Mouse (Mus musculus) G1E (cell line): ENCODE measurements around the gene St3gal4. TPM values are rescaled to one million over a fixed set of nuclear protein-coding genes. Genes with fewer than 3 reads are reported as not detected.

Experiments
- ATAC-seq: 2 replicates; pipeline ENCODE4 v1.8.0; 2016; ENCODE audit warnings: mild to moderate bottlenecking; ENCODE audit not compliant: insufficient number of reproducible peaks, poor library complexity, low FRiP score, severe bottlenecking; ENCODE audit errors: extremely low read depth
- DNase-seq: peaks from one replicate; pipeline ENCODE4 v3.0.0; 2012; ENCODE audit warnings: low spot score
- H3K27me3 ChIP-seq: 2 replicates; pipeline ENCODE4 v1.6.1; 2012; ENCODE audit warnings: mild to moderate bottlenecking, low read length, inconsistent platforms; ENCODE audit not compliant: insufficient read depth
- H3K36me3 ChIP-seq: replicated peaks from 2 replicates; pipeline ENCODE3; 2012; ENCODE audit warnings: mild to moderate bottlenecking, inconsistent platforms
- H3K4me1 ChIP-seq: 2 replicates; pipeline ENCODE4 v1.6.1; 2012; ENCODE audit warnings: low read depth, low read length, inconsistent platforms, mixed read lengths; ENCODE audit not compliant: insufficient read depth
- H3K4me3 ChIP-seq: 2 replicates; pipeline ENCODE4 v1.5.1; 2012; ENCODE audit warnings: low read depth, mild to moderate bottlenecking, inconsistent platforms, low read length, moderate library complexity, mixed read lengths
- H3K9me3 ChIP-seq: replicated peaks from 2 replicates; pipeline ENCODE4 v1.6.1; 2012; ENCODE audit warnings: inconsistent platforms
- CTCF ChIP-seq: IDR thresholded peaks from 2 replicates; pipeline ENCODE4 v1.5.1; 2012; ENCODE audit warnings: low read depth, low read length, inconsistent platforms, mixed read lengths
- GATA1 ChIP-seq: IDR thresholded peaks from 2 replicates; pipeline ENCODE4 v1.6.1; 2012; ENCODE audit warnings: borderline replicate concordance, low read length, inconsistent platforms, mixed read lengths
- GATA2 ChIP-seq: IDR thresholded peaks from 2 replicates; pipeline ENCODE4 v1.6.1; 2012; ENCODE audit warnings: low read depth, low read length, inconsistent platforms, borderline replicate concordance
- POLR2AphosphoS5 ChIP-seq: IDR thresholded peaks from 2 replicates; pipeline ENCODE4 v1.6.1; 2012; ENCODE audit warnings: low read depth, low read length, inconsistent platforms; ENCODE audit not compliant: insufficient replicate concordance
- TAL1 ChIP-seq: conservative IDR thresholded peaks from 2 replicates; pipeline ENCODE4 v1.6.1; 2012; ENCODE audit warnings: low read depth, low read length, inconsistent platforms, mixed read lengths
- polyA plus RNA-seq: library from polyadenylated mRNA; stranded (reverse); fragments of >175 nt; gene quantifications from 2 replicates; pipeline ENCODE4 v1.2.3, GENCODE M21; 2012
- total RNA-seq, 2 experiments: library from RNA; stranded (forward) in 1 of 2; stranded (reverse) in 1 of 2; fragments of 200-1000 nt in 1 of 2; fragments of >200 nt in 1 of 2; fragmentation: Nextera tagmentation in 1 of 2; gene quantifications; 2 replicates each; pipeline ENCODE4 v1.2.3; 2014 to 2017

St3gal4 gene
- total and polyA plus RNA-seq, 3 experiments, result 19.6 to 26.1 (median 21.8) TPM

DNA sequence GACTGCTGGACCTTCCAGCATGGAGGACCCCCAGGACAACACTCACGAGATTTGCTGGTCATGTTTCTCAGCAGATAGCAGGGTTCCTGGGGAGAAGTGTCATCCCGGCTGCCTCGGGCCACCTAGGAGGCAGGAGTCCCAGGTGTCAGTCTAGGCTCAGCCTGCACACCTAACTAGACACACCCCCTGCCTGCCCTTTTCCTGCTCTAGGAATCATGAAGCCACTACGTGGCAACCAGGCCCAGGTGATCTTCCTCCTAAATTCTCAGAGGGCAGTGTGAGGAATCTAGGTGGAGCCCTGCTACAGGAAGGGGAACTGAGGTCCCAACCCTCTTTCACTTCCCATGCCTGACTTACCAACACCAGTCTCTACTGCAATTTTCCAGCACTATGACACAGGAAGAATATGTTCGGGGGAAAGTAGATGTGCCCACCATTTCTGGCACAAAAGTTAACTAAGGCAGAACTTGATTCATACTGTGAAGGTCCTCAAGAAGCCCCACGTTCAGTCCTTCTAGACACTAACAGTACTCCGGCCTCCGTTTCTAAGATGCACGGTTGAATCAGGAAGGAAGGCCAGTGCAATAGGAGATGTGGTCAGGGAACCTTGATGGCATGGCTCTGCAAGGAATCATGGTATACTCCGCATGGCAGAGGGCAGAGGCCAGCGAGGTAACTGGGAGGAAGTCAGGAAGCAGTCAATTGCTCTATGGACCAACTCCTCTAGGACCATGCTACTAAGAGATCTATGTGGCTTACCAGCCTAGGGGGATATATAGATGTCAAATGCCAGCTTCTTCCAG is 63.3 kb downstream of the St3gal4 start:
- no peak for TF ChIP-seq TAL1
- no peak for TF ChIP-seq GATA2
- no peak for TF ChIP-seq POLR2AphosphoS5
- no peak for TF ChIP-seq CTCF
- TF ChIP-seq GATA1, result no peak
- DNase-seq (no peak), ATAC-seq (no peak)
- H3K27me3 ChIP-seq, result no peaks in the 10 kb centered on the region
- no peak overlapping the region for H3K4me3 ChIP-seq
- H3K9me3 ChIP-seq, result no peaks in the 10 kb centered on the region
- H3K4me1 ChIP-seq, result peaks cover 37% of the 10 kb centered on the region
- H3K36me3 ChIP-seq, result peaks cover 75% of the 10 kb centered on the region

DNA sequence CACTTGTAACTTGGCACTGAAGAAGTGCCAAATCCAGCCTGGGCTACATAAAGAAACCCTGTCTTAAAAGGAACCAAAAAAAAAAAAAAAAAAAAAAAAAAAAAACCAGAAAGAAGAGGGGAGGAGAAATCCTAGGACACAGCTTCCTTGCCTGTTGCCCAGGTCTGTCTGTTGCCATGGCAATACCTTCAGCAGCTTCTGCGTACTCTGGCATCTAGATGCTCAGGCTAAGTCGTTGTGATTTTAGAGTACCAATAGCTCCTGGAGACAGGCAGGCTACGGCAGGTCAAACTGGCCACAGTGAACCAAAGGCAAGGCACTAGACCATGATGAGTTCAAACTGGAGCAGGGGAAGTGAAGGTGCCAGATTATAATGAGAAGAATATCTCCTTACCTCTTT is 65.4 kb downstream of the St3gal4 start:
- H3K36me3 ChIP-seq, result peaks cover 77% of the 10 kb centered on the region
- no peaks in the 10 kb centered on the region for H3K27me3 ChIP-seq
- DNase-seq (no peak), ATAC-seq (no peak)
- no peaks in the 10 kb centered on the region for H3K9me3 ChIP-seq
- no peak for TF ChIP-seq POLR2AphosphoS5
- H3K4me3 ChIP-seq, result no peak overlapping the region
- peaks cover 28% of the 10 kb centered on the region for H3K4me1 ChIP-seq

DNA sequence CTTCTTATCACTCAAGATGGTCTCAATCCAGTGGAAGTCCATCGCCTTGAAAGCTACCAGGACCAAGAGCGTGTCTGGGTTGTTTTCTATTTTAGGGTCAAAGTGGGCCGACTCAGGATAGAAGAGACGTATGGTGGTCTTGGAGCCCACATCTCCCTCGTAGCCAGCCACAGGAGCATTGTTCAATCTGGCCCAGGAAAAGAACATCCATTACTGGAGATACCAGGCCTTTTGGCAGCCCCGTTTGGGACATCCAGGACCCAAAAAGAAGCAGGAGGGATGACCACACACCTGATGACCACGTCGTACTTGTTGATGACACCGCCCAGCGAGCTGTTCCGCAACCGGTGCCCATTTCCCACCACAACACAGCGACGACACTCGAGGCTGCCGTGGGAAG is 66.0 kb downstream of the St3gal4 start:
- ATAC-seq (no peak), DNase-seq (no peak)
- H3K36me3 ChIP-seq, result peaks cover 83% of the 10 kb centered on the region
- no peak for TF ChIP-seq GATA2
- TF ChIP-seq TAL1, result no peak
- no peak for TF ChIP-seq POLR2AphosphoS5
- TF ChIP-seq CTCF, result no peak
- TF ChIP-seq GATA1, result no peak
- peaks cover 24% of the 10 kb centered on the region for H3K4me1 ChIP-seq
- no peak overlapping the region for H3K4me3 ChIP-seq
- no peaks in the 10 kb centered on the region for H3K9me3 ChIP-seq
- no peaks in the 10 kb centered on the region for H3K27me3 ChIP-seq

DNA sequence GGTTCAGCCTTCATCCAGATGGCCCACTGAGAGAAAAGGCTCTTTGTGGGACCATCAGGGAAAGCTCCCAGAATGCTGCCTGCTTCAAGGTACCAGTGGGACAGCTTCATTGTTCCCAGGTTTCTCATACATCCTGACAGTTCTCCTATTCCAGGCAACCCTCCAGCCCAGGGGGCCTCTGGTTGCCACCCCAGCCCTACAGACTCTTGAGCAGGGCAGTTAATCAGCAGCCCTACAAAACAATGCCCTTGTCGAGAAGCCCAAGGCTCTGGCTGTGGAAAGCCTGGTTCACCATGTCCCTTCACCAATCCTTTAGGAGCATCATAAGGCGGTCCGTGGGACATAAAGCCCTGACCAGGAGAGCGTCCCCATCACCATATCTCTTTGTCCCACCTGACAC is 66.4 kb downstream of the St3gal4 start:
- DNase-seq (no peak), ATAC-seq (no peak)
- Histone ChIP-seq H3K27me3 (no peaks in the 10 kb centered on the region), H3K4me3 (no peak overlapping the region), H3K36me3 (peaks cover 87% of the 10 kb centered on the region), H3K4me1 (peaks cover 21% of the 10 kb centered on the region), H3K9me3 (no peaks in the 10 kb centered on the region)
- TF ChIP-seq GATA2 (no peak), GATA1 (no peak), CTCF (no peak), TAL1 (no peak)

DNA sequence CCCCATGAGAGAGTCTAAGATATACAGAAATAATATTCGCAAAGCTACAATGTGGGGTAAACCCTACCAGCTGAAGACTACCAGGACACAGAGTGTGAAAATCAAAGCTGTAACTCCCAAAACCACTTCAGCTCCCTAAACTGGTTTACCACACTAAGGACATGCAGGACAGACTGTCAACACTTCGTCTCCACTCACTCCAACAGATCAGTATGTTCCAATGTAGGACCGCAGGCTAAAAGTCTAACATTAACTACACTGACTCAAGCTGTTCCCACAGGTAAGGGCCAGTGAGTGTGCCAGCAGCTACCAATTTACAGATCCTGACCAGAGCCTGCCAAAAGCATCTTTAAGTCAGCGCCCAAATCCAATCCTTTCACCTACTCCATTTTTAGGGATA is 67.4 kb downstream of the St3gal4 start:
- H3K9me3 ChIP-seq, result no peaks in the 10 kb centered on the region
- no peak for DNase-seq
- no peaks in the 10 kb centered on the region for H3K27me3 ChIP-seq
- H3K36me3 ChIP-seq, result peaks cover 97% of the 10 kb centered on the region
- TF ChIP-seq POLR2AphosphoS5 (no peak), GATA1 (no peak), CTCF (no peak), TAL1 (no peak), GATA2 (no peak)
- no peak overlapping the region for H3K4me3 ChIP-seq
- H3K4me1 ChIP-seq, result peaks cover 14% of the 10 kb centered on the region; the same call in 1 of the 2 replicates
- no peak for ATAC-seq

DNA sequence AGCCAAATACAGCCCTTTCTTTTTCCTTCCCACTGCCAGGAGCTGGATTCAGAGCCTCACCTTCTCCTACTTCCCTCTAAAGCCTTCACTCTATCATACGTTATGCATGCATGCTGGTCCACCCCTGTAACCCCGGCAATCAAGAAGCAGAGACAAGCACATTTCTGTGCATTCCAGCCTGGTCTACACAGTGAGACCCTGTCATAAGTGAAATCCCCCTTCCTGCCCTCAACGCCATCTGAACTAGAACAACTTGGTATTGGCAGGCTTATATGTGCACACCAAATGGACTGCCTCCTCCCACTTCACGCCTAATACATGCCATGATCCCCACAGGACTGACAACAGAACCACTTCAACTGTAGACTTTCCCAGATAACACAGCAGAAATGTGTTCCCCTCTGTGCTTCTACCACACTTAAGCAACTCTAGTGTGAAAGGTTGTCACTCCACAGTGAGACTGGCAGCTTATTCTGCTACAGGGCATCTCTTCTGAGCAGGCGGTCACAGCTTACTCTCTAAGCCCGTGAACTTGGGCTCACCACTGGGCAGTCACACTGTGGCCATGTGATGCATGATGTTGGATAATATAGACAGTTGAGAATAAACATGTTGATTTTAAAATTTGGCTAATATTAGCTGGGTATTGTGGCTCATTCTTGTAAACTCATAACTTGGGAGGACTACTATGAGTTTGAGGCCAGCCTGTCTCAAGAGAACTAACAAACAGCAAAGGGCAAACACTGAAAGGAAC is 68.2 kb downstream of the St3gal4 start:
- Histone ChIP-seq H3K36me3 (peaks cover 100% of the 10 kb centered on the region), H3K9me3 (no peaks in the 10 kb centered on the region), H3K4me1 (peaks cover 7% of the 10 kb centered on the region; the same call in 1 of the 2 replicates), H3K4me3 (no peak overlapping the region), H3K27me3 (no peaks in the 10 kb centered on the region)
- TF ChIP-seq GATA1, result no peak
- TF ChIP-seq POLR2AphosphoS5, result no peak
- no peak for TF ChIP-seq TAL1
- TF ChIP-seq CTCF, result no peak
- no peak for TF ChIP-seq GATA2
- no peak for DNase-seq
- ATAC-seq, result no peak
